In the genomic region with DNA sequence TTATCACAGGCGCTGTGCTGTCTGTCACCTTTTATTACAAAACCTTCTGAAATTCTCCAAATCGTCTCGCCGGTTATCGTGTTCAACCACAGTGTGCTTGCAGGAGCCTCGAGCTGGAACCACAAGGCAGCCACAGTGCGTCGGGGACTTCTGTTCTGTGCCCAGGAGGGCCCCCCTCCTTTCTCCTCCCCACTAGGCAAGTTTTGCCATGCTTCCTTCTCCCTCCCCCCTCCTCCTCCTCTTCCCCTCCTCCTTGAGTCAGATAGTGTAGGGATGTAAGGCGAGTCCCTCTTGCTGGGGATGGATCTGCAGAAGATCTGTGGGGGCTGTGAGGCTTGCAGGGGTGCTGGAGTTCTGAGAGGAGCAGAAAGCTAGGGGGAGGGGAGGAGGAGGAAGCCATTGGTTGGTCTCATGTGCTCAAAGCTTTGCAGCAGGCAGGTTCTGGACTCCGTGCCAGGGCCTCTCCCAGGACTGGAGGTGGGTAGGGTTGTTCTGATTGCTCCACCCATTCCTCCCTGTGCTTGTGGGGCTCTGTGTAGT, we compare ENCODE assay signal across 9 mouse cellular contexts.
A peak's percentile ranks its signal among the peaks of the same experiment; 100 is the strongest.
DNase-seq lines count a peak whose midpoint lies in the region; ATAC-seq lines count a peak whose summit lies in the region.
"Had no signal": no experiment of that assay in that cellular context is flagged by ENCODE, and none has a peak within 500 bp of the region (broad histone marks: within the 10 kb centered on the region; RNA-seq: fewer than 3 reads in every experiment).

No protein-coding gene starts in this region.

- H3K36me3 ChIP-seq in heart, embryonic 15.5 days = no peaks in the 10 kb centered on the region
- H3K36me3 ChIP-seq in embryonic facial prominence, embryonic 13.5 days = no peaks in the 10 kb centered on the region
- H3K36me3 ChIP-seq in liver, embryonic 15.5 days (replicated peaks) = no peaks in the 10 kb centered on the region

- DNase-seq in heart, adult 9 months (ENCODE audit: low spot score in 2 of 2) = no peak
- DNase-seq in B cell, adult 2 months = peak; percentile 47 to 49
- peak; percentile 78 for DNase-seq in thymus, postnatal 0 days (ENCODE audit: low spot score)
- no peak for DNase-seq in ovary, postnatal 14 days (ENCODE audit: low spot score)

- peak overlapping the region; percentile 32 for H3K4me2 ChIP-seq in heart, embryonic 15.5 days
- peak overlapping the region; percentile 39 for H3K4me2 ChIP-seq in embryonic facial prominence, embryonic 13.5 days
- H3K4me2 ChIP-seq in liver, embryonic 15.5 days = peak overlapping the region; percentile 27

- peak overlapping the region; percentile 18; the same call in 1 of the 2 replicates for H3K4me3 ChIP-seq in heart, embryonic 15.5 days
- H3K4me3 ChIP-seq in embryonic facial prominence, embryonic 13.5 days = no peak overlapping the region
- H3K4me3 ChIP-seq in liver, embryonic 15.5 days (replicated peaks) = no peak overlapping the region
- H3K4me3 ChIP-seq: heart, adult 2 months had no signal

- no peak for ATAC-seq in heart, embryonic 15.5 days (replicated peaks; ENCODE audit: insufficient number of reproducible peaks, insufficient read depth, low FRiP score, low read depth)
- ATAC-seq in embryonic facial prominence, embryonic 13.5 days (ENCODE audit: insufficient number of reproducible peaks, insufficient read depth, low FRiP score, low TSS enrichment, low read depth) = peak; percentile 48; the same call in 1 of the 2 replicates
- no peak for ATAC-seq in liver, embryonic 15.5 days (ENCODE audit: insufficient read depth)
- no peak; the same call in 1 of the 2 replicates for ATAC-seq in frontal cortex, adult (ENCODE audit: low TSS enrichment)

- H3K27me3 ChIP-seq in heart, embryonic 15.5 days = peaks cover 48% of the 10 kb centered on the region
- peaks cover 9% of the 10 kb centered on the region; the same call in 1 of the 2 replicates for H3K27me3 ChIP-seq in embryonic facial prominence, embryonic 13.5 days
- no peaks in the 10 kb centered on the region; the same call in 1 of the 2 replicates for H3K27me3 ChIP-seq in liver, embryonic 15.5 days

- no peaks in the 10 kb centered on the region for H3K9me3 ChIP-seq in heart, embryonic 15.5 days (replicated peaks)
- no peaks in the 10 kb centered on the region for H3K9me3 ChIP-seq in embryonic facial prominence, embryonic 13.5 days
- H3K9me3 ChIP-seq in liver, embryonic 15.5 days (replicated peaks) = 0 out of 2 replicates have a peak, but pooled peaks cover 2% of the 10 kb centered on the region

- 28% methylated on average over 10 of the region's 10 CpGs for WGBS in heart, embryonic 15.5 days
- WGBS in embryonic facial prominence, embryonic 13.5 days = 16% methylated on average over 10 of the region's 10 CpGs
- 7% methylated on average over 10 of the region's 10 CpGs for WGBS in liver, embryonic 15.5 days (ENCODE audit: insufficient replicate concordance)

- no peak overlapping the region for H3K9ac ChIP-seq in heart, embryonic 15.5 days
- H3K9ac ChIP-seq in embryonic facial prominence, embryonic 13.5 days = 0 out of 2 replicates have a peak overlapping the region, but pooled peaks have one; percentile 36
- no peak overlapping the region for H3K9ac ChIP-seq in liver, embryonic 15.5 days

- H3K4me1 ChIP-seq in heart, embryonic 15.5 days (replicated peaks) = peaks cover 21% of the 10 kb centered on the region
- H3K4me1 ChIP-seq in embryonic facial prominence, embryonic 13.5 days = peaks cover 38% of the 10 kb centered on the region
- H3K4me1 ChIP-seq in liver, embryonic 15.5 days (replicated peaks) = 0 out of 2 replicates have a peak, but pooled peaks cover 4% of the 10 kb centered on the region

- peak overlapping the region; percentile 37; the same call in 1 of the 2 replicates for H3K27ac ChIP-seq in heart, embryonic 15.5 days
- peak overlapping the region; percentile 64 for H3K27ac ChIP-seq in embryonic facial prominence, embryonic 13.5 days
- no peak overlapping the region for H3K27ac ChIP-seq in liver, embryonic 15.5 days (replicated peaks)
- H3K27ac ChIP-seq: heart, adult 2 months had no signal

Comparison
In these comparisons a context has a peak if more than half of its experiments do, and no peak if none do; other contexts are left out.
1. DNase-seq: peak in B cell, adult 2 months (2 of 2) and thymus, postnatal 0 days (single experiment); none in heart, adult 9 months (0 of 2) and ovary, postnatal 14 days (single experiment).
2. Peak in every context shown above with its lines, with median percentiles within 50 percentile points of each other: H3K4me2 ChIP-seq.